Mouse (Mus musculus) adrenal gland, postnatal 36 days (tissue): ENCODE measurements at regions not wholly inside any gene's neighbourhood (a gene's known extent, or its start where the extent isn't known, plus 50 kb on each side); places are given as distances from the start of the nearest gene placed in this dataset.

Experiments used
- DNase-seq, 2 experiments: peaks; one replicate each; pipeline ENCODE4 v3.0.0; 2021; ENCODE audit warnings: mixed read lengths in 1 of 2

- no peak for DNase-seq
Observed at GRCm38 (mm10) chr13:112171940-112172715, 116.1 kb upstream of the Ankrd55 start.

- DNase-seq = no peak
Observed at GRCm38 (mm10) chr13:112173973-112174372, 114.3 kb upstream of the Ankrd55 start.

GRCm38 (mm10) chr13:112178031-112178430 is 110.2 kb upstream of the Ankrd55 start:
- no peak for DNase-seq

- no peak for DNase-seq
Observed at GRCm38 (mm10) chr13:112183996-112184395, 104.3 kb upstream of the Ankrd55 start.

- DNase-seq = no peak
Observed at GRCm38 (mm10) chr13:112185116-112185515, 103.1 kb upstream of the Ankrd55 start.

GRCm38 (mm10) chr13:112187226-112187625 is 101.0 kb upstream of the Ankrd55 start:
- no peak for DNase-seq

GRCm38 (mm10) chr13:112188313-112188712 is 99.9 kb upstream of the Ankrd55 start:
- peak; percentile 84 to 87 for DNase-seq

GRCm38 (mm10) chr13:112188741-112189476 is 99.3 kb upstream of the Ankrd55 start:
- peak; percentile 67 to 75 for DNase-seq

- DNase-seq = peak; percentile 39 to 40
Observed at GRCm38 (mm10) chr13:112189605-112190004, 98.6 kb upstream of the Ankrd55 start.

- no peak for DNase-seq
Observed at GRCm38 (mm10) chr13:112192192-112192905, 95.9 kb upstream of the Ankrd55 start.

- no peak for DNase-seq
Observed at GRCm38 (mm10) chr13:112193676-112194075, 94.6 kb upstream of the Ankrd55 start.

GRCm38 (mm10) chr13:112194991-112195390 is 93.3 kb upstream of the Ankrd55 start:
- DNase-seq = no peak

GRCm38 (mm10) chr13:112196789-112197188 is 91.5 kb upstream of the Ankrd55 start:
- peak; percentile 87 to 92 for DNase-seq

GRCm38 (mm10) chr13:112203721-112204120 is 84.5 kb upstream of the Ankrd55 start:
- no peak for DNase-seq

GRCm38 (mm10) chr13:112204204-112204603 is 84.0 kb upstream of the Ankrd55 start:
- DNase-seq = no peak

- DNase-seq = no peak
Observed at GRCm38 (mm10) chr13:112204813-112205212, 83.4 kb upstream of the Ankrd55 start.

- no peak for DNase-seq
Observed at GRCm38 (mm10) chr13:112207617-112208235, 80.5 kb upstream of the Ankrd55 start.

GRCm38 (mm10) chr13:112211841-112212240 is 76.4 kb upstream of the Ankrd55 start:
- no peak for DNase-seq

GRCm38 (mm10) chr13:112212391-112212790 is 75.9 kb upstream of the Ankrd55 start:
- no peak for DNase-seq

GRCm38 (mm10) chr13:112213652-112214081 is 74.6 kb upstream of the Ankrd55 start:
- no peak for DNase-seq

- DNase-seq = no peak
Observed at GRCm38 (mm10) chr13:112216084-112216483, 72.2 kb upstream of the Ankrd55 start.

GRCm38 (mm10) chr13:112218389-112218788 is 69.9 kb upstream of the Ankrd55 start:
- no peak for DNase-seq
